Mouse (Mus musculus): ENCODE measurements around the gene Ovca2. TPM values are rescaled to one million over a fixed set of nuclear protein-coding genes. Genes with fewer than 3 reads are reported as not detected.
A peak's percentile ranks its signal among the peaks of the same experiment; 100 is the strongest.

Ovca2 gene
- total RNA-seq, 1 experiment, result 14.8 TPM

GRCm38 (mm10) chr11:75192336-75193214 is 13.9 kb upstream of the Ovca2 start:
- no peak overlapping the region for H3K9ac ChIP-seq (ENCODE audit: insufficient read depth, low read depth, low read length, poor library complexity, severe bottlenecking)
- no peaks in the 10 kb centered on the region; the same call in 1 of the 2 replicates for H3K36me3 ChIP-seq (ENCODE audit: control insufficient read depth, insufficient read depth, low read length, poor library complexity, severe bottlenecking)
- no peak for DNase-seq (ENCODE audit: low read depth, low spot score)
- H3K9me3 ChIP-seq (ENCODE audit: control insufficient read depth, insufficient read depth, low read depth, low read length), result no peaks in the 10 kb centered on the region
- no peak for TF ChIP-seq CHD2 (IDR thresholded peaks at IDR 0.05; ENCODE audit: low read depth, low read length)
- no peak for TF ChIP-seq ZNF384 (IDR thresholded peaks at IDR 0.05; ENCODE audit: low read depth, low read length)
- peak; percentile 51; the same call in 1 of the 2 replicates for TF ChIP-seq ZC3H11A (IDR thresholded peaks at IDR 0.05; ENCODE audit: borderline replicate concordance, low read depth, low read length)
- in situ Hi-C loops (cut with MboI; ENCODE audit: low sequenced_read_pairs in 2 of 2, unreplicated experiment in 2 of 2), result loop anchor here (5.0 kb wide), 1 partner anchor 100 kb away; no protein-coding TSS in a partner anchor
- no peak overlapping the region for H3K27ac ChIP-seq (ENCODE audit: insufficient read depth, low read depth, low read length, poor library complexity, severe bottlenecking)
- H3K4me1 ChIP-seq (ENCODE audit: control insufficient read depth in 2 of 2, insufficient read depth in 2 of 2, low read length in 2 of 2, poor library complexity in 1 of 2), result peaks cover 0 to 18% of the 10 kb centered on the region in 2 experiments; a peak in 2 of 4 replicates
- H3K4me3 ChIP-seq (ENCODE audit: insufficient read depth in 1 of 2, low read depth in 1 of 2, low read length in 2 of 2, poor library complexity in 1 of 2, severe bottlenecking in 1 of 2), result peak overlapping the region; percentile 62 to 77; a peak in 3 of 4 replicates

GRCm38 (mm10) chr11:75191841-75192240 is 13.2 kb upstream of the Ovca2 start:
- peaks cover 0 to 16% of the 10 kb centered on the region in 2 experiments; a peak in 2 of 4 replicates for H3K4me1 ChIP-seq (ENCODE audit: control insufficient read depth in 2 of 2, insufficient read depth in 2 of 2, low read length in 2 of 2, poor library complexity in 1 of 2)
- no peak for DNase-seq (ENCODE audit: low read depth, low spot score)
- no peak overlapping the region for H3K27ac ChIP-seq (ENCODE audit: insufficient read depth, low read depth, low read length, poor library complexity, severe bottlenecking)
- no peaks in the 10 kb centered on the region for H3K9me3 ChIP-seq (ENCODE audit: control insufficient read depth, insufficient read depth, low read depth, low read length)
- H3K36me3 ChIP-seq (ENCODE audit: control insufficient read depth, insufficient read depth, low read length, poor library complexity, severe bottlenecking), result no peaks in the 10 kb centered on the region; the same call in 1 of the 2 replicates
- TF ChIP-seq MAFK (IDR thresholded peaks at IDR 0.05; ENCODE audit: insufficient read depth, low read depth, low read length) (no peak), ZNF384 (IDR thresholded peaks at IDR 0.05; ENCODE audit: low read depth, low read length) (no peak), ZC3H11A (IDR thresholded peaks at IDR 0.05; ENCODE audit: borderline replicate concordance, low read depth, low read length) (no peak), CHD2 (IDR thresholded peaks at IDR 0.05; ENCODE audit: low read depth, low read length) (no peak), HCFC1 (IDR thresholded peaks at IDR 0.05; ENCODE audit: borderline replicate concordance, insufficient read depth, low read length) (no peak)
- no peak overlapping the region for H3K9ac ChIP-seq (ENCODE audit: insufficient read depth, low read depth, low read length, poor library complexity, severe bottlenecking)
- no peak overlapping the region for H3K4me3 ChIP-seq (ENCODE audit: insufficient read depth in 1 of 2, low read depth in 1 of 2, low read length in 2 of 2, poor library complexity in 1 of 2, severe bottlenecking in 1 of 2)
- in situ Hi-C loops (cut with MboI; ENCODE audit: low sequenced_read_pairs in 2 of 2, unreplicated experiment in 2 of 2), result loop anchor here (5.0 kb wide), 1 partner anchor 100 kb away; no protein-coding TSS in a partner anchor

GRCm38 (mm10) chr11:75190905-75191441 is 12.3 kb upstream of the Ovca2 start, which contains the start of gene Dph1:
Gene Dph1 (minus strand): TSS chr11:75191241.
- no peak for DNase-seq (ENCODE audit: low read depth, low spot score)
- no peaks in the 10 kb centered on the region for H3K9me3 ChIP-seq (ENCODE audit: control insufficient read depth, insufficient read depth, low read depth, low read length)
- peak within 1 kb of the TSS; percentile 95 to 99 for H3K4me3 ChIP-seq (ENCODE audit: insufficient read depth in 1 of 2, low read depth in 1 of 2, low read length in 2 of 2, poor library complexity in 1 of 2, severe bottlenecking in 1 of 2)
- H3K4me1 ChIP-seq (ENCODE audit: control insufficient read depth in 2 of 2, insufficient read depth in 2 of 2, low read length in 2 of 2, poor library complexity in 1 of 2), result peaks cover 0 to 13% of the 10 kb centered on the region in 2 experiments; a peak in 1 of 4 replicates
- H3K9ac ChIP-seq (ENCODE audit: insufficient read depth, low read depth, low read length, poor library complexity, severe bottlenecking), result peak within 1 kb of the TSS; percentile 90
- no peak within 1 kb of the TSS for H3K27ac ChIP-seq (ENCODE audit: insufficient read depth, low read depth, low read length, poor library complexity, severe bottlenecking)
- in situ Hi-C loops (cut with MboI; ENCODE audit: low sequenced_read_pairs in 2 of 2, unreplicated experiment in 2 of 2), result loop anchor here (5.0 kb wide), 1 partner anchor 101 kb away; no protein-coding TSS in a partner anchor
- H3K36me3 ChIP-seq (ENCODE audit: control insufficient read depth, insufficient read depth, low read length, poor library complexity, severe bottlenecking), result no peaks in the 10 kb centered on the region; the same call in 1 of the 2 replicates
- no peak for TF ChIP-seq ZC3H11A (IDR thresholded peaks at IDR 0.05; ENCODE audit: borderline replicate concordance, low read depth, low read length)
- TF ChIP-seq CHD2 (IDR thresholded peaks at IDR 0.05; ENCODE audit: low read depth, low read length), result no peak
- no peak for TF ChIP-seq MAFK (IDR thresholded peaks at IDR 0.05; ENCODE audit: insufficient read depth, low read depth, low read length)
- no peak for TF ChIP-seq ZNF384 (IDR thresholded peaks at IDR 0.05; ENCODE audit: low read depth, low read length)
- TF ChIP-seq HCFC1 (IDR thresholded peaks at IDR 0.05; ENCODE audit: borderline replicate concordance, insufficient read depth, low read length), result no peak

- Histone ChIP-seq H3K4me1 (ENCODE audit: control insufficient read depth in 2 of 2, insufficient read depth in 2 of 2, low read length in 2 of 2, poor library complexity in 1 of 2) (peaks cover 0 to 7% of the 10 kb centered on the region in 2 experiments; a peak in 1 of 4 replicates), H3K27ac (ENCODE audit: insufficient read depth, low read depth, low read length, poor library complexity, severe bottlenecking) (no peak overlapping the region)
- TF ChIP-seq ZC3H11A (IDR thresholded peaks at IDR 0.05; ENCODE audit: borderline replicate concordance, low read depth, low read length) (0 out of 2 replicates have a peak, but pooled peaks have one; percentile 3), MAFK (IDR thresholded peaks at IDR 0.05; ENCODE audit: insufficient read depth, low read depth, low read length) (no peak), ZNF384 (IDR thresholded peaks at IDR 0.05; ENCODE audit: low read depth, low read length) (no peak), HCFC1 (IDR thresholded peaks at IDR 0.05; ENCODE audit: borderline replicate concordance, insufficient read depth, low read length) (peak; percentile 88), CHD2 (IDR thresholded peaks at IDR 0.05; ENCODE audit: low read depth, low read length) (no peak)
Measured at GRCm38 (mm10) chr11:75190371-75190724, 11.7 kb upstream of the Ovca2 start.

More at GRCm38 (mm10) chr11:75190371-75190724, 11.7 kb upstream of the Ovca2 start:
- no peaks in the 10 kb centered on the region; the same call in 1 of the 2 replicates for H3K36me3 ChIP-seq (ENCODE audit: control insufficient read depth, insufficient read depth, low read length, poor library complexity, severe bottlenecking)
- H3K9me3 ChIP-seq (ENCODE audit: control insufficient read depth, insufficient read depth, low read depth, low read length), result no peaks in the 10 kb centered on the region
- H3K9ac ChIP-seq (ENCODE audit: insufficient read depth, low read depth, low read length, poor library complexity, severe bottlenecking), result peak overlapping the region; percentile 90
- DNase-seq (ENCODE audit: low read depth, low spot score), result peak; percentile 87
- in situ Hi-C loops (cut with MboI; ENCODE audit: low sequenced_read_pairs in 2 of 2, unreplicated experiment in 2 of 2), result loop anchor here (5.0 kb wide), 1 partner anchor 102 kb away; no protein-coding TSS in a partner anchor
- H3K4me3 ChIP-seq (ENCODE audit: insufficient read depth in 1 of 2, low read depth in 1 of 2, low read length in 2 of 2, poor library complexity in 1 of 2, severe bottlenecking in 1 of 2), result peak overlapping the region; percentile 95 to 99
